8 mouse cellular contexts compared by ENCODE assay signal in genomic region chr4:155721668-155722083, GRCm38 (mm10). TPM values are rescaled to one million over a fixed set of nuclear protein-coding genes. Genes with fewer than 3 reads are reported as not detected.
DNase-seq lines count a peak whose midpoint lies in the region; ATAC-seq and TF ChIP-seq lines count a peak whose summit lies in the region.

No protein-coding gene starts in this region.

- H3K4me2 ChIP-seq in midbrain, postnatal 0 days (ENCODE audit: low read depth, low read length, poor library complexity, severe bottlenecking): no peak overlapping the region

- peaks cover 10% of the 10 kb centered on the region for H3K36me3 ChIP-seq in midbrain, postnatal 0 days (ENCODE audit: insufficient read depth, low read length)

- no peak overlapping the region for H3K4me3 ChIP-seq in midbrain, postnatal 0 days (ENCODE audit: low read depth, low read length)

- no peak overlapping the region for H3K9ac ChIP-seq in midbrain, postnatal 0 days (replicated peaks; ENCODE audit: low read length, poor library complexity, severe bottlenecking)

- no peaks in the 10 kb centered on the region for H3K9me3 ChIP-seq in midbrain, postnatal 0 days (ENCODE audit: low read length)

- no peaks in the 10 kb centered on the region for H3K4me1 ChIP-seq in midbrain, postnatal 0 days (ENCODE audit: insufficient read depth, low read length)

- no peaks in the 10 kb centered on the region for H3K27me3 ChIP-seq in midbrain, postnatal 0 days (ENCODE audit: insufficient read depth, low read length)

- H3K27ac ChIP-seq in midbrain, postnatal 0 days (ENCODE audit: low read depth, low read length): no peak overlapping the region

- TF ChIP-seq CTCF in midbrain, postnatal 0 days (IDR thresholded peaks at IDR 0.05): peak; percentile 72

- peak; percentile 87 for DNase-seq in heart, adult 11 months
- DNase-seq in heart, adult 8-10 months (ENCODE audit: low spot score): no peak
- DNase-seq in CD4-positive helper T cell, adult 2 months (ENCODE audit: low read depth, low spot score): peak; percentile 63
- peak; percentile 15 for DNase-seq in midbrain, postnatal 0 days (ENCODE audit: low spot score)
- DNase-seq in urinary bladder, adult 2 months (ENCODE audit: low spot score): no peak
- no peak for DNase-seq in urinary bladder, postnatal 36 days (ENCODE audit: low spot score in 2 of 2)

- peak; percentile 52 for ATAC-seq in activated CD4-positive, CD25-positive, alpha-beta regulatory T cell, adult 4 months
- ATAC-seq in inflammation-experienced regulatory T-cells, adult 6 months: peak; percentile 64
- no peak for ATAC-seq in midbrain, postnatal 0 days (ENCODE audit: low FRiP score)

- WGBS in midbrain, postnatal 0 days: 49% methylated on average over 4 of the region's 4 CpGs

RNA-seq across cellular contexts. Expression of gene Tmem240, which starts 12.9 kb away (rescaled TPM):
- under 1 TPM in 3 of 4 experiments, not detected in 1; 0.11 to 0.81 (median 0.13) TPM for total RNA-seq in heart, adult 8-10 months (2022)
- under 1 TPM in 1 of 2 experiments, not detected in 1; 0.22 TPM for polyA plus RNA-seq in activated CD4-positive, CD25-positive, alpha-beta regulatory T cell, adult 4 months (2017; shearing (Covaris generic))
- under 1 TPM; 0.13 to 0.16 (median 0.13) TPM for polyA plus RNA-seq in inflammation-experienced regulatory T-cells, adult 6 months (2017; shearing (Covaris generic))
- 51.0 and 78.0 TPM in 2 replicates for total RNA-seq in midbrain, postnatal 0 days (2014; rRNA removed)
- polyA plus RNA-seq in midbrain, postnatal 0 days (2015; fragmentation: Nextera tagmentation; extraction: Ambion mirVana): 34.9 and 37.9 TPM in 2 replicates
- polyA plus RNA-seq in urinary bladder, adult 2 months (2012; rRNA removed): 2.7 and 3.3 TPM in 2 replicates

RNA-seq across cellular contexts. Expression of gene Ssu72, which starts 17.1 kb away (rescaled TPM):
- total RNA-seq in heart, adult 8-10 months (2022): 10 to 100 TPM; 43.2 to 53.5 (median 51.2) TPM
- polyA plus RNA-seq in activated CD4-positive, CD25-positive, alpha-beta regulatory T cell, adult 4 months (2017; shearing (Covaris generic)): 100 to 1,000 TPM; 158 to 181 TPM
- polyA plus RNA-seq in inflammation-experienced regulatory T-cells, adult 6 months (2017; shearing (Covaris generic)): 100 to 1,000 TPM; 145 to 170 (median 154) TPM
- total RNA-seq in midbrain, postnatal 0 days (2014; rRNA removed): 84.1 and 90.7 TPM in 2 replicates
- 152 and 153 TPM in 2 replicates for polyA plus RNA-seq in midbrain, postnatal 0 days (2015; fragmentation: Nextera tagmentation; extraction: Ambion mirVana)
- 119 and 148 TPM in 2 replicates for polyA plus RNA-seq in urinary bladder, adult 2 months (2012; rRNA removed)

RNA-seq across cellular contexts. Expression of gene Fndc10, which starts 27.5 kb away (rescaled TPM):
- total RNA-seq in heart, adult 8-10 months (2022): 1 to 10 TPM in 3 of 4 experiments, under 1 TPM in 1; 0.98 to 2.4 (median 1.3) TPM
- 1 to 10 TPM; 1.2 to 1.9 TPM for polyA plus RNA-seq in activated CD4-positive, CD25-positive, alpha-beta regulatory T cell, adult 4 months (2017; shearing (Covaris generic))
- polyA plus RNA-seq in inflammation-experienced regulatory T-cells, adult 6 months (2017; shearing (Covaris generic)): 1 to 10 TPM in 1 of 3 experiments, under 1 TPM in 2; 0.16 to 1.6 (median 0.96) TPM
- 43.8 and 46.4 TPM in 2 replicates for total RNA-seq in midbrain, postnatal 0 days (2014; rRNA removed)
- polyA plus RNA-seq in midbrain, postnatal 0 days (2015; fragmentation: Nextera tagmentation; extraction: Ambion mirVana): 24.3 and 27.4 TPM in 2 replicates
- 18.5 and 20.1 TPM in 2 replicates for polyA plus RNA-seq in urinary bladder, adult 2 months (2012; rRNA removed)

RNA-seq across cellular contexts. Expression of gene Atad3a, which starts 39.2 kb away (rescaled TPM):
- 10 to 100 TPM; 34.9 to 45.7 (median 40.8) TPM for total RNA-seq in heart, adult 8-10 months (2022)
- polyA plus RNA-seq in activated CD4-positive, CD25-positive, alpha-beta regulatory T cell, adult 4 months (2017; shearing (Covaris generic)): 10 to 100 TPM; 16.3 to 21.0 TPM
- polyA plus RNA-seq in inflammation-experienced regulatory T-cells, adult 6 months (2017; shearing (Covaris generic)): 10 to 100 TPM in 2 of 3 experiments, 1 to 10 TPM in 1; 9.8 to 27.2 (median 21.7) TPM
- 52.6 and 69.1 TPM in 2 replicates for total RNA-seq in midbrain, postnatal 0 days (2014; rRNA removed)
- polyA plus RNA-seq in midbrain, postnatal 0 days (2015; fragmentation: Nextera tagmentation; extraction: Ambion mirVana): 65.9 and 69.9 TPM in 2 replicates
- 63.3 and 74.8 TPM in 2 replicates for polyA plus RNA-seq in urinary bladder, adult 2 months (2012; rRNA removed)

RNA-seq across cellular contexts. Expression of gene Mib2, which starts 52.7 kb away (rescaled TPM):
- total RNA-seq in heart, adult 8-10 months (2022): 10 to 100 TPM; 25.4 to 30.1 (median 27.1) TPM
- polyA plus RNA-seq in activated CD4-positive, CD25-positive, alpha-beta regulatory T cell, adult 4 months (2017; shearing (Covaris generic)): 1 to 10 TPM; 2.2 to 6.4 TPM
- polyA plus RNA-seq in inflammation-experienced regulatory T-cells, adult 6 months (2017; shearing (Covaris generic)): 1 to 10 TPM; 3.1 to 5.2 (median 3.9) TPM
- total RNA-seq in midbrain, postnatal 0 days (2014; rRNA removed): 115 and 118 TPM in 2 replicates
- 49.3 and 49.5 TPM in 2 replicates for polyA plus RNA-seq in midbrain, postnatal 0 days (2015; fragmentation: Nextera tagmentation; extraction: Ambion mirVana)
- 51.2 and 56.1 TPM in 2 replicates for polyA plus RNA-seq in urinary bladder, adult 2 months (2012; rRNA removed)

Comparison
In these comparisons a context has a peak if more than half of its experiments do, and no peak if none do; other contexts are left out.
1. DNase-seq: peak in heart, adult 11 months (single experiment), CD4-positive helper T cell, adult 2 months (single experiment) and midbrain, postnatal 0 days (single experiment); none in heart, adult 8-10 months (single experiment), urinary bladder, adult 2 months (single experiment) and urinary bladder, postnatal 36 days (0 of 2).